Mouse (Mus musculus) heart, postnatal 4 days (tissue): Measurements from ENCODE around the gene Tbcd. TPM values are rescaled to one million over a fixed set of nuclear protein-coding genes. Genes with fewer than 3 reads are reported as not detected.

ENCODE experiments used
- DNase-seq: peaks from one replicate; pipeline ENCODE4 v3.0.0; 2021
- total RNA-seq, 2 experiments: library from RNA; stranded (reverse); gene quantifications; 2 replicates each; pipeline ENCODE4 v1.2.3; 2021

The Tbcd gene
- total RNA-seq: 10 to 100 TPM; 24.7 to 25.2 TPM

- peak; percentile 96 for DNase-seq
Measured at GRCm38 (mm10) chr11:121451753-121452635, at the start of gene Tbcd. Gene Tbcd, plus strand, starts transcription at chr11:121451949.

GRCm38 (mm10) chr11:121407366-121408155 lies 44.2 kb upstream of the Tbcd start:
- DNase-seq: no peak

GRCm38 (mm10) chr11:121414762-121415161 lies 37.0 kb upstream of the Tbcd start:
- no peak for DNase-seq

- DNase-seq: peak; percentile 17
Measured at GRCm38 (mm10) chr11:121415351-121415750, 36.4 kb upstream of the Tbcd start.

GRCm38 (mm10) chr11:121417971-121418370 lies 33.8 kb upstream of the Tbcd start:
- DNase-seq: no peak

- DNase-seq: no peak
Measured at GRCm38 (mm10) chr11:121418932-121419331, 32.8 kb upstream of the Tbcd start.

GRCm38 (mm10) chr11:121420379-121420778 lies 31.4 kb upstream of the Tbcd start:
- DNase-seq: no peak

GRCm38 (mm10) chr11:121420830-121421552 lies 30.8 kb upstream of the Tbcd start, which contains the start of gene Fn3krp:
Gene Fn3krp, plus strand, starts transcription at chr11:121421401.
- peak; percentile 100 for DNase-seq

GRCm38 (mm10) chr11:121421553-121422173 lies 30.1 kb upstream of the Tbcd start:
- DNase-seq: no peak

GRCm38 (mm10) chr11:121433397-121433796 lies 18.4 kb upstream of the Tbcd start:
- no peak for DNase-seq

GRCm38 (mm10) chr11:121434156-121435155 lies 17.3 kb upstream of the Tbcd start, which contains the start of gene Fn3k:
Gene Fn3k, plus strand, starts transcription at chr11:121434913.
- DNase-seq: peak; percentile 88

GRCm38 (mm10) chr11:121437236-121437635 lies 14.5 kb upstream of the Tbcd start:
- no peak for DNase-seq

- DNase-seq: no peak
Measured at GRCm38 (mm10) chr11:121439686-121440292, 12.0 kb upstream of the Tbcd start.

GRCm38 (mm10) chr11:121441653-121442052 lies 10.1 kb upstream of the Tbcd start:
- DNase-seq: no peak

GRCm38 (mm10) chr11:121442076-121442475 lies 9.7 kb upstream of the Tbcd start:
- no peak for DNase-seq

- no peak for DNase-seq
Measured at GRCm38 (mm10) chr11:121451216-121451726, 478 bp upstream of the Tbcd start.

- no peak for DNase-seq
Measured at GRCm38 (mm10) chr11:121457874-121458273, 6.1 kb downstream of the Tbcd start.

GRCm38 (mm10) chr11:121467408-121467807 lies 15.7 kb downstream of the Tbcd start:
- DNase-seq: no peak

GRCm38 (mm10) chr11:121474831-121475230 lies 23.1 kb downstream of the Tbcd start:
- DNase-seq: no peak
